Mouse (Mus musculus) E14TG2a.4 (cell line): Measurements from ENCODE around the gene Pip5k1c.

ENCODE experiments used
- CTCF ChIP-seq: conservative IDR thresholded peaks from 2 replicates; pipeline ENCODE4 v1.5.1; 2014; ENCODE audit warnings: low read length
- NANOG ChIP-seq: IDR thresholded peaks from 2 replicates; pipeline ENCODE4 v1.6.1; 2014; ENCODE audit warnings: borderline replicate concordance, low read length, mixed read lengths
- POU5F1 ChIP-seq: IDR thresholded peaks from 2 replicates; pipeline ENCODE4 v1.6.1; 2014; ENCODE audit warnings: low read length, borderline replicate concordance

DNA sequence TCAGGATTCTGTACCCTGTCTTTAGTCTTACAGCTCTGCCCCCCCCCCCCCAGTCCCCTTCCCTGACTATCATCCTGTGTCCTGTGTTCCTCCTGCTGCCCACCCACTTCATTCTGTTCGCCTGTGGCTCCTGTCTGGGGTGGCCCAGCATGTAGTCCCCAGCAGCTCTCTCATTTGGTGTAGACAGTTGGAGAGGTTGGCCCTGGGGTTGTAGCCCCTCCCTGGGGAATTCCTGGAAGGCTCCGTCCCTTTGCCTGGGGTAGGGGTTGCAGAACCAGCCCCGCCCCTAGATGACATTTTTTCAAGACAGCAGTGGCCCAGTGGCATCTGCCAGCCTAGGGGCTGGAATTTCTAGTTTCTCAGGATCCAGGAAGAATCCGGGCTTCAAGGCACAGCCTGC lies 65.4 kb downstream of the Pip5k1c start:
- TF ChIP-seq NANOG (no peak), CTCF (no peak), POU5F1 (no peak)
